Mouse (Mus musculus) limb, embryonic 14.5 days (tissue): Measurements from ENCODE around the gene Ccdc87. TPM values are rescaled to one million over a fixed set of nuclear protein-coding genes. Genes with fewer than 3 reads are reported as not detected.
A peak's percentile ranks its signal among the peaks of the same experiment; 100 is the strongest.

ENCODE experiments used
- ATAC-seq: fragments of 200-750 bp; cut with Nextera tagmentation; 2 replicates; pipeline ENCODE4 v1.8.0; 2017; ENCODE audit warnings: low read depth, moderate number of reproducible peaks, moderate TSS enrichment; ENCODE audit not compliant: low FRiP score
- DNase-seq: peaks from one replicate; pipeline ENCODE4 v3.0.0-alpha.2; 2015; ENCODE audit warnings: low spot score
- H3K27ac ChIP-seq: fragments of 300-500 bp; sonication (generic); replicated peaks from 2 replicates; pipeline ENCODE4 v1.5.1; 2014; ENCODE audit warnings: low read depth, mild to moderate bottlenecking, low read length, moderate library complexity, mixed read lengths
- H3K27me3 ChIP-seq: fragments of 300-500 bp; sonication (generic); 2 replicates; pipeline ENCODE4 v1.6.1; 2014; ENCODE audit warnings: low read length, mixed read lengths; ENCODE audit not compliant: control insufficient read depth, insufficient read depth
- H3K36me3 ChIP-seq: fragments of 300-500 bp; sonication (generic); 2 replicates; pipeline ENCODE4 v1.6.1; 2014; ENCODE audit warnings: mild to moderate bottlenecking, low read length, moderate library complexity, mixed read lengths; ENCODE audit not compliant: control insufficient read depth, insufficient read depth
- H3K4me1 ChIP-seq: fragments of 300-500 bp; sonication (generic); 2 replicates; pipeline ENCODE4 v1.6.1; 2014; ENCODE audit warnings: antibody characterized with exemption, low read length, mixed read lengths; ENCODE audit not compliant: control insufficient read depth, insufficient read depth
- H3K4me2 ChIP-seq: fragments of 300-500 bp; sonication (generic); replicated peaks from 2 replicates; pipeline ENCODE4 v1.6.1; 2014; ENCODE audit warnings: low read depth, mild to moderate bottlenecking, low read length, moderate library complexity; ENCODE audit not compliant: severe bottlenecking
- H3K4me3 ChIP-seq: fragments of 300-500 bp; sonication (generic); replicated peaks from 2 replicates; pipeline ENCODE4 v1.5.1; 2014; ENCODE audit warnings: low read length
- H3K9ac ChIP-seq: fragments of 300-500 bp; sonication (generic); 2 replicates; pipeline ENCODE4 v1.6.1; 2014; ENCODE audit warnings: mild to moderate bottlenecking, low read depth, low read length, moderate library complexity; ENCODE audit not compliant: severe bottlenecking
- H3K9me3 ChIP-seq: fragments of 300-500 bp; sonication (generic); 2 replicates; pipeline ENCODE4 v1.6.1; 2016; ENCODE audit warnings: low read length; ENCODE audit not compliant: control insufficient read depth
- POLR2A ChIP-seq: fragments of 200-500 bp; IDR thresholded peaks from 2 replicates; pipeline ENCODE4 v1.8.0; 2012; ENCODE audit warnings: inconsistent platforms, mild to moderate bottlenecking, moderate library complexity, borderline replicate concordance; ENCODE audit not compliant: insufficient read depth, insufficient read length; ENCODE audit errors: extremely low read depth
- WGBS: fragments of 180-500 bp; shearing (Covaris S2); extraction: QIAGEN DNeasy Blood & Tissue Kit; methylation state at CpG from one replicate; pipeline ENCODE4 v1.1.7; 2014; 5-methylcytosine and 5-hydroxymethylcytosine counted together
- polyA plus RNA-seq, 2 experiments: library from polyadenylated mRNA; depleted of rRNA in 1 of 2; stranded (reverse) in 1 of 2; unstranded in 1 of 2; fragments of >200 nt; fragmentation: Nextera tagmentation in 1 of 2; extraction: Ambion mirVana in 1 of 2; gene quantifications; 2 replicates each; pipeline versions ENCODE4 v1.2.1 to v1.2.3; 2012 to 2014

The Ccdc87 gene
- polyA plus RNA-seq, 2 experiments: 0.05 to 0.26 TPM

DNA sequence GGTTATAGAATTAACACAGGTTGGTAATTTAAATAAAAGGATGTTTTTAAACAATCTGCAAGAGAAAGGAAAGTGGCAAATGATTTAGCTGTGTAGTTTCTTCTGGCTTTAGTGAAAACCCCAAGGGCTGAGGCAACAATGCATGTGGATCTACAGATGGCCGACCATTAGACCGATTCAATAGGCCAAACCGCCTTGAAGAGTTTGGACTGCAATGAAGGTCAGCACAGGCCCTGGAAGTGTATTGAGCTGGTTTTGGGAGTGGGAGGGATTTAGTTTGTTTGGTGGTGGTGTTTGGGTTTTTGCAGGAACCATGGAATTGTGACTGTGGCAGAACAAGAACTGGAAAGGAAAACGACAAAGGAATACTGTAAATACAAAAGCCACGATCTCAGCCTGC, 40.1 kb upstream of the Ccdc87 start:
- H3K9me3 ChIP-seq: no peaks in the 10 kb centered on the region
- H3K36me3 ChIP-seq: peaks cover 66% of the 10 kb centered on the region
- no peak overlapping the region for H3K27ac ChIP-seq
- H3K4me3 ChIP-seq: no peak overlapping the region
- no peak for TF ChIP-seq POLR2A
- 97% methylated on average over 5 of the region's 5 CpGs for WGBS
- no peak overlapping the region for H3K9ac ChIP-seq
- no peak overlapping the region for H3K4me2 ChIP-seq
- peaks cover 5% of the 10 kb centered on the region; the same call in 1 of the 2 replicates for H3K4me1 ChIP-seq
- DNase-seq (no peak), ATAC-seq (no peak)
- H3K27me3 ChIP-seq: no peaks in the 10 kb centered on the region

DNA sequence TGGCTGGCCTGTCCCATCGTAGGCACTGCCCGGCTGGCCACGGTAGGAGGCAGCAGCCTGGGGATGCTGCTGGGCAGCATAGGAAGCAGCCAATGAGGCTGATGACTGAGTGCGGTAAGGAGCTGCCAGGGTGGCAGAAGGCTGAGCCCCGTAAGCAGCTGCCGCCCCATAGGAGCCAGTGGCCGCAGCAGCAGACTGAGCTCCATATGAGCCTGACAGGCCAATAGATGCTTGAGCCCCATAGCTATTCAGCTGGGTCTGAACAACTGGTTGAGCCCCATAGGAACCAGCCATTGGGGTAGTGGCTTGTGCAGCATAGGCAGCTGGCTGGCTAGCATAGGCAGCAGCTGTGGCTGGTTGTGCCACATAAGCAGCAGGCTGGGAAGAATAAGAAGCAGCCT, 36.5 kb upstream of the Ccdc87 start:
- Histone ChIP-seq H3K9me3 (no peaks in the 10 kb centered on the region), H3K9ac (no peak overlapping the region), H3K27ac (no peak overlapping the region), H3K4me3 (no peak overlapping the region), H3K27me3 (no peaks in the 10 kb centered on the region), H3K36me3 (peaks cover 63% of the 10 kb centered on the region), H3K4me1 (no peaks in the 10 kb centered on the region), H3K4me2 (no peak overlapping the region)
- DNase-seq: no peak
- TF ChIP-seq POLR2A: no peak
- WGBS: 97% methylated on average over 4 of the region's 7 CpGs
- peak; percentile 34; the same call in 1 of the 2 replicates for ATAC-seq

DNA sequence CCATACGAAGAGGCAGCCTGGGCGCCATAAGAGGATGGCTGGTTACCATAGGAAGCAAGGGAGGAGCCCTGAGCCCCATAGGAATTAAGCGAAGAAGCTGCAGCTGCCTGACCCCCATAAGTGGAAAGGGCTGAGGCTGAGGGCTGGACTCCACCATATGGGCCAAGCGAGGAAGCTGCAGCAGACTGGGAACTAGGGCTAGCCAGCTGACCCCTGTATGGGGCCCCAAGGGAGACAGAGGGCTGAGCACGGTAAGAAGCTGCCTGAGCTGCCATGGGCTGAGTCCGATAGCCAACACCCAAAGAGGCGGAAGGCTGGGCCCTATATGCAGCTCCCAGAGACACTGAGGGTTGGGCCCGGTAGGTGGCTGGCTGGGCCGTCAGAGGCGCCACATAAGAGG, 35.9 kb upstream of the Ccdc87 start:
- ATAC-seq (no peak), DNase-seq (no peak)
- H3K4me3 ChIP-seq: no peak overlapping the region
- no peaks in the 10 kb centered on the region for H3K27me3 ChIP-seq
- no peak overlapping the region for H3K27ac ChIP-seq
- H3K9me3 ChIP-seq: no peaks in the 10 kb centered on the region
- H3K9ac ChIP-seq: no peak overlapping the region
- peaks cover 57% of the 10 kb centered on the region for H3K36me3 ChIP-seq
- WGBS: 92% methylated on average over 10 of the region's 10 CpGs
- no peak for TF ChIP-seq POLR2A
- no peak overlapping the region for H3K4me2 ChIP-seq
- 0 out of 2 replicates have a peak, but pooled peaks cover 4% of the 10 kb centered on the region for H3K4me1 ChIP-seq

DNA sequence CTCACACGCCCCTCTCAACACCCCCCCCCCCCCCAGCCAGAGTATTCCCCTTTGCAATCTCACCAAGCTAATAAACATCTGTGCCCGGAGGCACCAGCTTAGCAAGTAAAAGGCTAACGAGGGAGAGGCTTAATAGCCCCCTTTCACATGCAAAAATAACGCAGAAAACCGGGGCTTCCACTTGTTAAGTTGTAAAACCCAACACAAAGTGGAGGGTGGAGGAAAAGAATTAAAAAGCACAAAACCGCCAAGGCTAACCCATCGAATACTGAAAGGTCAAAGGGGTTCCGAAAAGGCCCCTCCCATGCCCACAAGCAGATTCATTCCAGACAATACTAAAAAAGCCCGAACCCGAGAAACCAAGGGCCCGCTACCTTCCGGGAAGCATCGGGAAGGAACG, 28.9 kb upstream of the Ccdc87 start:
- Histone ChIP-seq H3K27ac (peak overlapping the region; percentile 95; the same call in 1 of the 2 replicates), H3K4me3 (peak overlapping the region; percentile 91), H3K27me3 (no peaks in the 10 kb centered on the region), H3K4me1 (peaks cover 21% of the 10 kb centered on the region), H3K9me3 (no peaks in the 10 kb centered on the region), H3K4me2 (peak overlapping the region; percentile 93), H3K9ac (peak overlapping the region; percentile 88), H3K36me3 (no peaks in the 10 kb centered on the region; the same call in 1 of the 2 replicates)
- DNase-seq (no peak), ATAC-seq (no peak)
- no peak for TF ChIP-seq POLR2A
- whole genome bisulfite sequencing: under 1% methylated on average over 14 of the region's 14 CpGs

DNA sequence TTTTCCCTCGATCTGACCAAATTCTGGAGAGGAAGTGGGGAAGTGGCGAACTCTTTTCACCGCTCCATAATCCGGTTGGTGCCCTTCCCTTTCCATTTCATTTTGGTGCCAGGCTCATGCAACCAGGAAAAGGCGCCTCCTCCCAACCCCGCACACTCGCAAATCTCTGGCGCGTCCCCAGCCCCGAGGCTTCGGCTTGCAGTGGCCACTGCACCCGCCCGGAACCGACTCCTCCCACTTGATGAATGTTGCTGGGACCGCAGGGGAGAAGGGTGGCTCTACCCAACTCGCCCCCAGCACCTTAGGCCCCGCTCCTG, 28.5 kb upstream of the Ccdc87 start:
- DNase-seq (no peak), ATAC-seq (no peak)
- peak overlapping the region; percentile 91 for H3K4me3 ChIP-seq
- no peaks in the 10 kb centered on the region; the same call in 1 of the 2 replicates for H3K36me3 ChIP-seq
- WGBS: 0% methylated on average over 16 of the region's 17 CpGs
- no peak for TF ChIP-seq POLR2A
- peak overlapping the region; percentile 95 for H3K27ac ChIP-seq
- H3K4me1 ChIP-seq: peaks cover 21% of the 10 kb centered on the region
- peak overlapping the region; percentile 93 for H3K4me2 ChIP-seq
- no peaks in the 10 kb centered on the region for H3K9me3 ChIP-seq
- H3K27me3 ChIP-seq: no peaks in the 10 kb centered on the region
- peak overlapping the region; percentile 88 for H3K9ac ChIP-seq
